Mouse (Mus musculus) myocyte (in vitro differentiated cells): Measurements from ENCODE around the gene Dock4.

ENCODE experiments used
- MAX ChIP-seq: IDR thresholded peaks from one replicate; pipeline ENCODE4 v1.6.1; 2011; ENCODE audit warnings: low read depth, mild to moderate bottlenecking, control low read depth
- MYOD1 ChIP-seq, 3 experiments: IDR thresholded peaks; one replicate each; pipeline ENCODE4 v1.6.1; 2011; ENCODE audit warnings: control low read depth in 2 of 3, low read depth in 2 of 3, mild to moderate bottlenecking in 2 of 3, moderate library complexity in 1 of 3; ENCODE audit not compliant: insufficient read length in 2 of 3, control insufficient read depth in 1 of 3
- MYOG ChIP-seq, 3 experiments: IDR thresholded peaks; one replicate each; pipeline ENCODE4 v1.6.1; 2011; ENCODE audit warnings: control low read depth in 2 of 3, low read depth in 2 of 3, mild to moderate bottlenecking in 2 of 3; ENCODE audit not compliant: insufficient read length in 2 of 3, control insufficient read depth in 1 of 3, insufficient read depth in 1 of 3
- POLR2A ChIP-seq: IDR thresholded peaks from one replicate; pipeline ENCODE4 v1.6.1; 2011; ENCODE audit warnings: low read depth, mild to moderate bottlenecking, control low read depth, moderate library complexity; ENCODE audit not compliant: insufficient read length
- POLR2AphosphoS2 ChIP-seq: IDR thresholded peaks from one replicate; pipeline ENCODE4 v1.6.1; 2011; ENCODE audit warnings: low read depth, control low read depth; ENCODE audit not compliant: insufficient read length
- USF1 ChIP-seq: IDR thresholded peaks from one replicate; pipeline ENCODE4 v1.6.1; 2011; ENCODE audit warnings: low read depth, mild to moderate bottlenecking, control low read depth, moderate library complexity

DNA sequence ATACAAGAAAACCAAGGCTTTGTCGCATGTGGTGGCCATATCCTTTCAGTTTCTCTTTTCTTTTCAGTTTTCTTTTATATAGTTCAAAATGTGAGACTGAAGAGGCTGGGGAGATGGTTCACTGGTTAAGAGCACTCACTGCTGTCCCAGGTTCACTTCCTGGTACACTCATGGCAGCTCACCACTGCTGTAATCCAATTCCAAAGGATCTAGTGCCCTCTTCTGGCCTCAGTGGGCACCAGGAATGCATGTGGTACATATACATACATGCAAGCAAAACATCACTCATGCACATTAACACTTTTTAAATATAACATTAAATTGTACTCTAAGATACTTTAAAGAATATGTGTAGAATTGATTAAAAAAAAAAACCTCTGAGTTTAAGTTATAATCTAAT lies 234.8 kb downstream of the Dock4 start:
- TF ChIP-seq POLR2AphosphoS2 (no peak), USF1 (no peak), POLR2A (no peak), MAX (no peak), MYOG (IDR thresholded peaks at IDR 0.05; ENCODE audit: control insufficient read depth in 1 of 3, insufficient read depth in 1 of 3, insufficient read length in 2 of 3, low read depth in 2 of 3) (no peak), MYOD1 (IDR thresholded peaks at IDR 0.05; ENCODE audit: control insufficient read depth in 1 of 3, insufficient read length in 2 of 3, low read depth in 2 of 3) (no peak)
